Mouse (Mus musculus) forebrain, postnatal 0 days (tissue): ENCODE measurements around the gene Trap1. TPM values are rescaled to one million over a fixed set of nuclear protein-coding genes. Genes with fewer than 3 reads are reported as not detected.
"Not testable (repeated sequence)": the region's sequence is repeated elsewhere in the genome, so short reads cannot be mapped to it uniquely, and the experiment has no call there.

Experiments used
- ATAC-seq: fragments of 200-750 bp; cut with Nextera tagmentation; 2 replicates; pipeline ENCODE4 v1.8.0; 2017; ENCODE audit warnings: mild to moderate bottlenecking, moderate library complexity
- DNase-seq: peaks from one replicate; pipeline ENCODE4 v3.0.0-alpha.2; 2015
- H3K27ac ChIP-seq: fragments of 300-500 bp; sonication (generic); 2 replicates; pipeline ENCODE4 v1.5.1; 2014; ENCODE audit warnings: low read depth, mild to moderate bottlenecking, antibody characterized with exemption, low read length, moderate library complexity, mixed read lengths
- H3K27me3 ChIP-seq: fragments of 300-500 bp; sonication (generic); 2 replicates; pipeline ENCODE4 v1.6.1; 2014; ENCODE audit warnings: mild to moderate bottlenecking, low read length, mixed read lengths; ENCODE audit not compliant: insufficient read depth
- H3K36me3 ChIP-seq: fragments of 300-500 bp; sonication (generic); 2 replicates; pipeline ENCODE4 v1.6.1; 2014; ENCODE audit warnings: mild to moderate bottlenecking, moderate library complexity; ENCODE audit not compliant: insufficient read depth
- H3K4me1 ChIP-seq: fragments of 300-500 bp; sonication (generic); 2 replicates; pipeline ENCODE4 v1.6.1; 2014; ENCODE audit warnings: antibody characterized with exemption; ENCODE audit not compliant: insufficient read depth
- H3K4me2 ChIP-seq: fragments of 300-500 bp; sonication (generic); 2 replicates; pipeline ENCODE4 v1.6.1; 2014; ENCODE audit warnings: low read depth, mild to moderate bottlenecking, moderate library complexity
- H3K4me3 ChIP-seq: fragments of 300-500 bp; sonication (generic); 2 replicates; pipeline ENCODE4 v1.5.1; 2014; ENCODE audit warnings: low read depth, low read length, mixed read lengths
- H3K9ac ChIP-seq: fragments of 300-500 bp; sonication (generic); 2 replicates; pipeline ENCODE4 v1.6.1; 2014; ENCODE audit warnings: mild to moderate bottlenecking
- H3K9me3 ChIP-seq: fragments of 300-500 bp; sonication (generic); 2 replicates; pipeline ENCODE4 v1.6.1; 2016; ENCODE audit warnings: low read length
- CTCF ChIP-seq: sonication (generic); IDR thresholded peaks from 2 replicates; pipeline ENCODE4 v1.5.1; 2016; ENCODE audit warnings: antibody characterized with exemption, control low read depth, low read depth
- WGBS: fragments of 180-500 bp; shearing (Covaris S2); extraction: QIAGEN DNeasy Blood & Tissue Kit; methylation state at CpG from one replicate; pipeline ENCODE4 v1.1.7; 2014; 5-methylcytosine and 5-hydroxymethylcytosine counted together
- polyA plus RNA-seq: library from polyadenylated mRNA; unstranded; fragments of >200 nt; fragmentation: Nextera tagmentation; extraction: Ambion mirVana; gene quantifications from 2 replicates; pipeline ENCODE4 v1.2.1, GENCODE M21; 2015
- total RNA-seq: library from RNA; depleted of rRNA; stranded (reverse); fragments of >200 nt; gene quantifications from 2 replicates; pipeline ENCODE4 v1.2.3, GENCODE M21; 2014

Gene Trap1
- total and polyA plus RNA-seq, 2 experiments from 2014 or later: 41.7 to 43.5 TPM

DNA sequence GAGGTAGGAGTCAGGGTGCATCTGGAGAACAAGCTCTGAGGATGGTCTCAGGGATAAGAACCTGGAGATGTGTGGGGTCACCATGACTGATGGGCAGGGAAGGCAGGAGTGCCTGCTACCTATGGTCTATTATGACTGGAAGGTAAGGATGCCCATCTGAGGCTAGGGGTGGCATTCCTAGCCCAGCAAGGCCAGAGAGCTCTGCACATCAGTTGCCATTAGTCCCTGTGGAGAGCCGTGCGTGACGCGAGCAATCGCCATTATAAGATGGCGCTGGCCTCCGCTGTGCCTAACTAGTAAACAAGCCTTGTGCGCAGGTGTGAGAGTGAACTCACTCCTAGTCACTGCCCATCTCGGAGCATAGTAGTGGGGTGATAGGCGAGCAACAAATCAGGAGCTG lies 47.1 kb downstream of the Trap1 start:
- no peak overlapping the region for H3K9ac ChIP-seq
- WGBS: 96% methylated on average over 10 of the region's 10 CpGs
- H3K9me3 ChIP-seq: no peaks in the 10 kb centered on the region
- no peak overlapping the region for H3K27ac ChIP-seq
- DNase-seq (no peak), ATAC-seq (no peak)
- no peaks in the 10 kb centered on the region for H3K36me3 ChIP-seq
- no peaks in the 10 kb centered on the region for H3K4me1 ChIP-seq
- H3K27me3 ChIP-seq: no peaks in the 10 kb centered on the region
- no peak overlapping the region for H3K4me3 ChIP-seq
- TF ChIP-seq CTCF: no peak
- H3K4me2 ChIP-seq: no peak overlapping the region

DNA sequence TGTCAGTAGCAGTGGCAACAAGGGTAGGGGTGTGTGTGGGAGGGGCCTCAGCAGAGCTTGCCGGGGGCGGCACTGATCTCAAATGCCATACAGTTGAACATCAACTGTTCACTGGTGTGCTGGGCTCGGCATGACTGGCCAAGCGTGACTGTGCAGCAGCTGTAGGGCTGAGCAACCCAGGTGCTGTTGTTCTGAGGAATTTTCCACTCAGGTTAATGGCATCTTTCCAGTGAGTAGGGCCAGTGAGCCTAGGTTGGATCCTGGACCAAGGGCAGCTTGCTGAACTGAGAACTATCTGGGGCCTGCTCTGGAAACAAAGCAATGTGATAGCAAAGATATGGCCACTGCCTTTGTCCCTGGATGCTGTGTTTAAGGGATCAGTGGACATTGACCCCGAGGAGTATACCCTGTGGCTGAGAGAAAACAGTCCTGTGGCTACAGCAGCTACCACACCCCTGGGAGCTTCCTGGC lies 48.2 kb downstream of the Trap1 start:
- Histone ChIP-seq H3K4me3 (no peak overlapping the region), H3K27me3 (no peaks in the 10 kb centered on the region), H3K4me1 (no peaks in the 10 kb centered on the region), H3K9me3 (no peaks in the 10 kb centered on the region), H3K36me3 (no peaks in the 10 kb centered on the region), H3K9ac (no peak overlapping the region), H3K4me2 (no peak overlapping the region), H3K27ac (no peak overlapping the region)
- 86% methylated on average over 5 of the region's 5 CpGs for WGBS
- no peak for TF ChIP-seq CTCF
- DNase-seq (no peak), ATAC-seq (no peak)

DNA sequence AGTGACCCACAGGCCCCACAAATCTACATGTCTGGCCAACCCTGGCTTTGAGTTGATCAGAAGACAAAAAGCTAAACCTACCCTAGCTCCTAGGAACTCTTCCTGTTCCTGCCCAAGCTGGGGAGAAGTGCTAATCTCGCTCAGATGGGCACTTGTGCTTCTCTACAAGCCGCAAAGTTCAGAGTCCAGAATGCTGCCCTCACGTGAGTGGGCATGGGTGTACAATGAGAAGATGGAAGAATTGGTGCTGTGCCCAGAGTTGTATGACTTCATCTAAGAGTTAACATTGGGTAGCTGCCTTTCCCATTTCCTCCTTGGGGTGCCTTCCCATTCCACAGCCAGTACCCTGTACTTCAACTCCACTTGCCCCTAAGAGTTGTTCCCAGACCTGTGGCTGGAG lies 50.4 kb downstream of the Trap1 start:
- Histone ChIP-seq H3K4me1 (no peaks in the 10 kb centered on the region), H3K27me3 (no peaks in the 10 kb centered on the region), H3K9ac (no peak overlapping the region), H3K36me3 (no peaks in the 10 kb centered on the region), H3K4me3 (no peak overlapping the region), H3K4me2 (no peak overlapping the region), H3K9me3 (no peaks in the 10 kb centered on the region), H3K27ac (no peak overlapping the region)
- WGBS: 82% methylated on average over 3 of the region's 3 CpGs
- no peak for DNase-seq
- TF ChIP-seq CTCF: no peak
- ATAC-seq: no peak

DNA sequence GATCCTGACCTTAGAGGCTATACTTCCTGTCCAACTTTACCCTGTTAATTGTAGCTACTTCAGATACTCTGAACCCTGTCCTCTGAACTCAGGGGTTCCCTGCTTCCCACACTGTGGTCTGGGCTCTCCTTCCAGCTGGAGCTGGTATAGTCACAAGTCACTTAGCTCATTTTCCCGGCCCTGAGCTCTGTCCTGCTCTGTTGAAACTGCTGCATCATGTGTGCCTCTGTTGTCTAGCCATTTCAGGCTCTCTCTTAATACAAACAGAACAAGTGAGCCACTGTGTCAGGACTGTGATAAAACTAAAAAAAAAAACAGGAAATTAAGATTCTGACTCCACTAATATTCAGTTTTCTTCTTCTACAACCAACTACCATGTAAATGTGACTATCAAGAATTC lies 51.0 kb downstream of the Trap1 start:
- Histone ChIP-seq H3K27me3 (no peaks in the 10 kb centered on the region), H3K9me3 (no peaks in the 10 kb centered on the region), H3K4me1 (no peaks in the 10 kb centered on the region), H3K4me3 (no peak overlapping the region), H3K27ac (no peak overlapping the region), H3K4me2 (no peak overlapping the region), H3K36me3 (no peaks in the 10 kb centered on the region), H3K9ac (no peak overlapping the region)
- 83% methylated on average over 1 of the region's 1 CpGs for WGBS
- no peak for DNase-seq
- no peak for TF ChIP-seq CTCF
- no peak for ATAC-seq

DNA sequence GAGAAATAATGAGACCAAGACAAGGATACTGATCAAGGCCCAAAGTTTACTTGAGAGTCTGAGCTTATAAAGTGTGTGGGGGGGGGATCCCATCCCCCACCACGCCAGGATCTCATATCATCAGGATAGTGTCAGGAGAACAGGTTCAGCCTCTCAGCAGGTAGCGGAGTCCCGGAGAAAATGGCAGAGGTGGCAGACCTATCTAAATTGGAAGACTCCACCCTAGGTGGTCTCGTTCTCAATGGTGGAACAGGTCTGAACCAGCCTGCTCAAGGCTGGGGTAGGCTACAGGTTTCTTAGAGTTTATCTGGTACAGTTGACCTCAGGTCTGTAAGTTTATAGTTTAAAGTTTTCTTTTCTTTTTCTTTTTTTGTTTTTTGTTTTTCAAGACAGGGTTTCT lies 54.9 kb downstream of the Trap1 start:
- DNase-seq (no peak), ATAC-seq (no peak)
- no peaks in the 10 kb centered on the region for H3K4me1 ChIP-seq
- no peak overlapping the region for H3K27ac ChIP-seq
- WGBS: 77% methylated on average over 4 of the region's 4 CpGs
- H3K27me3 ChIP-seq: no peaks in the 10 kb centered on the region
- H3K36me3 ChIP-seq: no peaks in the 10 kb centered on the region
- no peak overlapping the region for H3K4me3 ChIP-seq
- TF ChIP-seq CTCF: no peak
- H3K4me2 ChIP-seq: no peak overlapping the region
- no peaks in the 10 kb centered on the region for H3K9me3 ChIP-seq
- H3K9ac ChIP-seq: no peak overlapping the region

DNA sequence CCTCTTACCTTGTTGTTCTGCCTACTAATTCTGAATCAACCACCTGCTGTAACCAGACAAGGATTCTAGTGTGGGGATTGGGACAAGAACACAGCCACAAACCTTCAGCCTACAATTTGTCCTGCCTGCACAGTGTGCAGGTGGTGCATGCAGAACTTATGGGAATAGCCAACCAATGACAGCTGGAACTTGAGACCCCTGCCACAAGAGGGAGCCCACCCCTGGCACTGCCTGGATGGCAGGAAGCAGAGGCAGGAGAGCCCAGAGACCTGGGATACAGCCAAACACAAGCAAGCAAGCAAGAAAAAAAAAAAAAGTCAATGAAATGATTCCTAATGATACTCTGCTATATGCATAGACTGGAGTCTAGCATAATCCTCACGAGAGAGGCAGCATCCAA lies 56.4 kb downstream of the Trap1 start:
- no peaks in the 10 kb centered on the region for H3K9me3 ChIP-seq
- ATAC-seq (no peak), DNase-seq (no peak)
- no peaks in the 10 kb centered on the region for H3K27me3 ChIP-seq
- WGBS: 92% methylated on average over 1 of the region's 1 CpGs
- no peak overlapping the region for H3K4me2 ChIP-seq
- H3K4me1 ChIP-seq: no peaks in the 10 kb centered on the region
- H3K36me3 ChIP-seq: no peaks in the 10 kb centered on the region
- TF ChIP-seq CTCF: no peak
- no peak overlapping the region for H3K27ac ChIP-seq
- H3K4me3 ChIP-seq: no peak overlapping the region
- H3K9ac ChIP-seq: no peak overlapping the region

DNA sequence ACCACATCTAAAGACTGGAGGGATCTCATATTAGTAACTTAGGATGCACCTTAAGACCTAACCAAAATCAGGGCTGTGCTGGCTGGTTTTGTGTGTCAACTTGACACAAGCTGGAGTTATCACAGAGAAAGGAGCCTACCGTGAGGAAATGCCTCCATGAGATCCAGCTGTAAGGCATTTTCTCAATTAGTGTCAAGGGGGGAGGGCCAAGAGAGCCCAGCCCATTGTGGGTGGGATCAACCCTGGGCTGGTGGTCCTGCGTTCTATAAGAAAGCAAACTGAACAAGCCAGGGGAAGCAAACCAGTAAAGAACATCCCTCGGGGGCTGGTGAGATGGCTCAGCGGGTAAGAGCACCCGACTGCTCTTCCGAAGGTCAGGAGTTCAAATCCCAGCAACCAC lies 60.2 kb downstream of the Trap1 start:
- DNase-seq, H3K9me3 ChIP-seq, H3K4me2 ChIP-seq, H3K27me3 ChIP-seq, H3K4me3 ChIP-seq, H3K4me1 ChIP-seq, H3K9ac ChIP-seq, H3K27ac ChIP-seq, ATAC-seq, H3K36me3 ChIP-seq: not testable (repeated sequence)
- 82% methylated on average over 6 of the region's 6 CpGs for WGBS

DNA sequence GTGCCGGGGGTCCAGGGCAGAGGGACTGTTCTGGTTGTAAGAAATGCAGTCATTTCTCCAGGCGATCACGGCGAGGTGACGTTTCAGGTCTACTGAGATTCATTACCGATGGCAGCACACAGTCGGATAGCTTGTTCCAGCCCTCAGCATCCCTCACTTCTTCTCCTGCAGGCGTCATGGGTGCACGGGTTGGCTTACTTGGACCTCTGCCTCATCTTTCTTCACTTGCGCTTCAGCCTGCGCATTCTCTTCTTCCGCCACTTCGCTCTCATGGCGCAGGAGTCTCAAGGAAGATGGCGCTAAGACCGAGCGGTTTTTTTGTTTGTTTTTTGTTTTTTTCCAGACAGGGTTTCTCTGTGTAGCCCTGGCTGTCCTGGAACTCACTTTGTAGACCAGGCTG lies 60.8 kb downstream of the Trap1 start:
- not testable (repeated sequence) for ATAC-seq, H3K4me1 ChIP-seq, H3K4me2 ChIP-seq, H3K27ac ChIP-seq, H3K36me3 ChIP-seq, DNase-seq, H3K27me3 ChIP-seq, H3K9me3 ChIP-seq, H3K9ac ChIP-seq, H3K4me3 ChIP-seq
- 79% methylated on average over 17 of the region's 17 CpGs for WGBS
